Mouse (Mus musculus): ENCODE results near the gene Anks1b.

DNA sequence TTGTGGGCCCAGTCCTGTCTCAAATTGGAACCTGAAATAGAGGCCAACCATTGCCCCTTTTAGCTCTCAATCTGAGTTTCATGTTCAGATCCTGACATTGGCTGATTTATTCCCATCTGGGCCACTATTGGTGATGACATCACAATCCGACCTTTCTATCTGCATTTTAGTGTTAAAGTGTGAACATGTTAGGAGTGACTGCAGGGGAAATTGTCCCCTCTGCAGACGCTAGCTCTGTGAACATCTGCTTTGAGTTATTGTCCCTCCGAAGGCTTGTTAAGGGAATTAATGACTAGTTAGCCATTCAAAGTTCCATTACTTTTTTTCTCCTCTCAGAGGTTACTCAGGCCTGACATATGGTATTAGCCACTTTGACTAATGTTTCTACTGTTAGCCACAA lies 810.5 kb downstream of the Anks1b start:
- TF ChIP-seq CTCF (IDR thresholded peaks at IDR 0.05; ENCODE audit: low read depth, low read length) (no peak), POLR2AphosphoS5 (IDR thresholded peaks at IDR 0.05; ENCODE audit: insufficient replicate concordance, low read depth, low read length) (no peak), TAL1 (conservative IDR thresholded peaks at IDR 0.05; ENCODE audit: low read depth, low read length) (no peak), GATA1 (IDR thresholded peaks at IDR 0.05; ENCODE audit: borderline replicate concordance, low read length) (no peak)

Measured in G1E (cell line).